Mouse (Mus musculus) gastrocnemius, postnatal 36 days (tissue): ENCODE measurements at regions not wholly inside any gene's neighbourhood (a gene's known extent, or its start where the extent isn't known, plus 50 kb on each side); places are given as distances from the start of the nearest gene placed in this dataset.

ENCODE experiments used
- DNase-seq, 2 experiments: peaks; one replicate each; pipeline ENCODE4 v3.0.0; 2022
- intact Hi-C: fragments of 180-260 bp; cut with DNase I; formaldehyde crosslinking; loops from one replicate; pipeline ENCODE4 v1.15.1; 2025

DNA sequence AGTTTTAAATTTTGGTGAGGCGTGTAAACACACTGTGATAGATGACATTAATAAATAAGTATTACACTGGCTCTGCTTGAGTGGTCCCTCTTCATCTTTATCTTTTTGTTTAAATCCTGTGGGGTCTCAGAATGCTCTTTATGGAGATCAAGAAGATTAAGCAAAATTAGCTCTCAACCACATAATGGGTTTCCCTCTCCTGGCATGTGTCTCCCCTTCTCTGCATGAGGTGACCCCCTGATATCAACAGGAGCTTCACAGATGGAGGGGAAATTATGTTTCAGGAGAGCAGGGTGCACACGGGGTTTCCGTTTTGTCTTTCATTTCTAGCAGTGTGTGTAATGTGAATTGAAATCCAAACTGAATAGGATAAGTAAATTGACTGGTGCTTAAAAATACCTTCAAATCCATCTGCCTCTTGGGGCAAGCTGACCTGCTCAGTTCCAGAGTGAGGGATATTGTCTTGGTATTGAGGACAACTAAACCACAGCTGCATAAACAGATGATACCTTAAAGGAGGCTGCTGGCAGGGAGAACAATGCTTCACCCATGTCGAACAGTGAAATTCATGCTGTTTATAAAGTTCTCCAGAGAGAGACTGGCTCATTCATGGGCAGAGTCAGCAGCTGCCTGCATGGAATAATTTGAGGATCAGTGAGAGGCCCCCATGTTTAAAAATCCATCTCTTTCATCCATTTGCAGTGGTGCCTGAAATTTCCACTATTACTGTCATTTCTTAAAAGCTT lies 518.3 kb upstream of the Nr2f1 start:
- no peak for DNase-seq
- intact Hi-C loops = no loop called here

DNA sequence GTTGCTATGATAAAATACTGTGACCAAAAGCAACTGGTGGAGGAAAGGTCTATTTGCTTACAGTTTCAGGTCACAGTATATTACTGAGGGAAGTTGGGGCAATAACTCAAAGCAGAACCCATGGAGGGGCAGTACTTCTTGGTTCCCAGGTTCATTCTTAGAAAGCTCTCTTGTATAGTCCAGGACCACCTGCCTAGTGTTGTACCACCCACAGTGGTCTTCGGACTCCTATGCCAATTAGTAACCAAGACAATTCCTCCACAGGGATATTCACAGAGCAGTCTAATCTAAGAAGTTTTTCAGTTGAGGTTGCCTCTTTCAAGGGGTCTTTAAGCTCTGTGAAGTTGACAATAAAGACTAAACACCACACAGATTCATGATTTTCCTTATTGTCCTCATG lies 517.6 kb upstream of the Nr2f1 start:
- no peak for DNase-seq
- intact Hi-C loops = no loop called here

DNA sequence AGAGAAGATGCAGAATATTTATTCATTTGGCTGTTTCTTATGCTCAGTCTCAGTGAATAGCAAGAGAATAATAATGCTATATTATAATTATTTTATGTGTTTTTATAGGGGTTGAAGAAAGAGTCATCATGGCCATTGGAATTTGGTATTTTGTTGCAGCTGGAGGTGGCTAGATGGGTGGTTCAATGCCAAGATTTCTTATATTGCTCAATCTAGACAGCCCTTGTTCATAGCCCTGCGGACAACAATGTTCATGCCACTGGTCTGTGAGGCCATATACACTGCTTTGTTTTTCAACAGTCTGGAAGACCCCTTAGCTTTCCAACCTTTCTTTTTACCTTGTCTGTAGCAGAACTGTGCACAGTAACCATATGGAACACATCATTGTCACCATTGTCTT lies 505.1 kb upstream of the Nr2f1 start:
- no peak for DNase-seq
- intact Hi-C loops = no loop called here

DNA sequence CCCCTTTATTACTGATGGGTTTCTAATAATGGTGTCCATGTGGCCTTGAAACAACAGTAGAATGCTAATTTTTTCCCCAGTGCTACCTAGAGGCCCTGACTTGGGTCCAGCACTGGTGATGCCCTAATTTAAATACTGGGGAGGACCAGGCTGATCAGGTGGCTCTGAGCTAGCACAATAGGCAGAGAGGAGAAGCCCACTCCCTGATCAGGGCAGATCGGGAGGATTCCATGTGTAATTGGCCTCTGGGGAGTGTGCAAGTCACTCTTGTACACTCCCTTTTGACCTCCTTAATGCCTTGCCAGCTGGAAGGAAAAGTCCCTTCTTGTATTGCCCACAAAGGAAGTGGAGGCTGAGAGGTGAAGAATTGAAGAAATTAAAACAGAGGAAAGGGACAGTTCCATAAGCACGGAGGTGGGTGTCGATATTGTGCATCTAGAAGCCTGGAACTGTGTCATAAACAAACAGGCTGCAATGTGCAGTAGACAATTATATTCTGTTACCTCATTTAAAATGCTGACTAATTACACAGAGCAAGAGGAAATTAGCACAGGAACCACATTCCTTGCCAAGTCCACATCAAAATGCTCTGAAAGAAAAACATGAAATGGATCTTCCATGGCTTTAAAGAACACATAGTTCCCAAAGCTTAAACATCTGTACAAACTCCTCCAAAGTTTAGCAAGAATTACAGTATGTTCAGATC lies 498.4 kb upstream of the Nr2f1 start:
- DNase-seq = no peak
- intact Hi-C loops = no loop called here

DNA sequence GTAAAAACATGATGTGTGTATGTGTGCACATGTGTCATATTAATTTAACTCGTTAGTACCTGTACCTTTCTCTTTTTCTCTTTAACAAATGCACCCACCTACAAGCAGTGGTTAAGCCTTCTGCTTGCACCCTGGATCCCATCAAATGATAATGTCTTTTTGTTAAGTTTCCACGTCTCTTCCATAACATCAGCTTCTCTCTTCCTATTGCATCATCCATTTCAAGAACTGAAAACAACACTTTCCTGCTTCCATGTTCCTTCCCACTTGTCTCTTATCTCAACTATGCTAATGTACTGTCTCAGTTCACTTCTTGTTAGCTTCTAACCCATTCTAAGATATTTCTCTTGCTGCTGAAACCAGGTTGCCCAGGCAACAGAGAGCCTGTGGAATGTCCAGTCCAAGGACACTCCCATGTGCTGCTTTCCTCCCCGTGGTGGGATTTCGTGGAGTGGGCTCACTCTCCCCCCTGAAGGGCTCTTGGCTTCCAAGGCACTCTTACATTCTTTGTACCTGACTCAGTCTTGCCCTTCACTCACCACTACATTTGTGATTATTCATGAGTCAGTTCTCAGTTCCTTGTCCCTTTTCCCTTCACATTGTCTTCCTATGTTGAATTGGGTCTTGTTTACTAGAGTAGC lies 479.8 kb upstream of the Nr2f1 start:
- intact Hi-C loops = no loop called here
- no peak for DNase-seq

DNA sequence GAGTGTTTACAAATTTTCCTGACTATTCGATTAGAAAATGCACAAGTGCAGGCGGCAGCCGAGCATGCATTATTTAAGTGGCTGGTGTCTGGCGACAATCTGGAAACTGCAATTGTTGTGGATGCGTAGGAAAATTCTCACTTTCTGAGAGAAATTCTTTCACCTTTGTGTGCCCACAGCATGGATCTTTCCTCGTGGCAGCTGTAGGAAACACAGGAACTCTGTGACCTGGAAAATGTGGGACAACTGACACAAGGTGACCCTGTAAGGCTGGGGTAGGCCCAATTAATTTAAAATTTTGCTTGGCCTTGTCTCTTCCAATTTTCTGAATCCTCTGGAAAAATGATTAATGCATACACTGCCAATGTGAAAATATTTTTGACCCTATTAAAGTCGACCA lies 478.7 kb upstream of the Nr2f1 start:
- intact Hi-C loops = no loop called here

DNA sequence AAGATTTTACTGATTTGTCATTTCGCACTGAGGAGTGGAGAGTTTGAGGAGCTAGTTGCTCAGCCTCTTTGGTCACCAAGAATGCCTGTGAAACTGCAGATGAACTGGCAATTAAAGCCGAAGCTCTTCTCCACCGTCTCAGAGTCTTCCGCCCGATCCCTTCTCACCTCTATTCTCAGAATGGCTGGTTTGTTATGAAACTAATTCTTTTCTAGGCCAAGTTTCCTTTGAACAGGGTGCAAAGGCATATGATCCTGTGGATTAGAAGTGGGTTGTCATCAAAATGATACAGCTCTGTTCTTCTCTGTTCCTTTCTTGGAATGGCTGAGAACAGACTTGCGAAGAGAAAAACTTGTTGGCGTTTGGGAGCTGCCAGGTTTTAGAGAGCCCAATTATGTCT lies 458.7 kb upstream of the Nr2f1 start:
- intact Hi-C loops = no loop called here

More for the DNA sequence above, 478.7 kb upstream of the Nr2f1 start:
- DNase-seq = no peak

DNA sequence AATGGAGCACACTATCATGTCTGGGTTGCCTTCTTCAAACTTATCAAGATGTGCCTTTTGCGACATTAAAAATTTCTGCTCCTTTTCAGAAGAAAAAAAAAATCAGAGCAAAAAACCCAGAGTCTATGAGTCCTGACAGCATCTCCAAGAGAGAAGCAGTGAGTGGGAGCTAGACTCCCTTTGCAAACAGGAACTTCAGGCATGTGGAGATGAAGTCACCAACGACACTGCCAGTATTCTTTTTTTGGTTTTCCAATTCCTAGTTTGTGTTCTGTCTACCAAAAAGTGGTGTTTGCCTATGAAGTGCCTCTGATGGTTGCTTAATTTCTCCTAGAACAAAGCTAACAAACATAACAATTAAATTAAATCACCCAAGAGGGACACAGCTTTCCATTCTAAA lies 457.2 kb upstream of the Nr2f1 start:
- intact Hi-C loops = no loop called here
- DNase-seq = no peak

More for the DNA sequence above, 458.7 kb upstream of the Nr2f1 start:
- no peak for DNase-seq

DNA sequence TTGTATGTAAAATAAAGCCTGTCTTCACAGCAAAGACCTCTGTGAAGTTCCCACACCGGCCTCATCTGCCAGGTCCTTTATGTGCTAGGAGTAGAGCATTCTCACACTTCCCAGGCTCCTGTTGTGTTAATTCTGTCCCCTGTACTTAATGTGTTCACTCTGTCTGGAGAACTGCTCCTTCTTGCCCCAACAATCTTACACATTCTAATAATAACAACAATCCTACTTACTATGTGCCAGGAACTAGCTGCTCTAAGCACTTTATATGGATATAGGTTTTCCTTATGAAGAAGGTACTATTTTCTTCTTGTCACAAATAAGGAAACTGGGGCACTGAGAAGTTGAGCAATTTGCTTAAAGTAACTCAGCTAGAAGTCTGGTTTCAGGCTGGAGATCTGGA lies 456.6 kb upstream of the Nr2f1 start:
- DNase-seq = no peak
- intact Hi-C loops = no loop called here

DNA sequence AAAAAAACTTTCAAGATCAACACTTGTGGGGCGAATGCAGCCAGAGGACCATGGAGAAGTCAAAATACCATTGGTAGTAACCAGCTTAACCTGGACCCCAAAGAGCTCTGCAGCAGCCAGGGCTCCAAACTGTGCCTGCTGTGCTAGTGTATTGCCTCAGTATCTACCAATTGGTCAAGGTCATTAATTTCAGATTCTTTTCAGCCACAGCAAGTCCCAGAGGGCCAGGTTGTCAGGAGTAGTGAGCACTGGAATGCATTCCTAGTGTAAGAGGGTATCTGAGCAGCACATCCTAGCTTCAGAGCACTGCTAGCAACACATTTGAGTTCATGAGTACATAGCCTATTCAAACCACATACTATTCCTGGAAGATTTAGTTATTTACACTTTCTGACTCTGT lies 451.3 kb upstream of the Nr2f1 start:
- intact Hi-C loops = no loop called here
- no peak for DNase-seq

DNA sequence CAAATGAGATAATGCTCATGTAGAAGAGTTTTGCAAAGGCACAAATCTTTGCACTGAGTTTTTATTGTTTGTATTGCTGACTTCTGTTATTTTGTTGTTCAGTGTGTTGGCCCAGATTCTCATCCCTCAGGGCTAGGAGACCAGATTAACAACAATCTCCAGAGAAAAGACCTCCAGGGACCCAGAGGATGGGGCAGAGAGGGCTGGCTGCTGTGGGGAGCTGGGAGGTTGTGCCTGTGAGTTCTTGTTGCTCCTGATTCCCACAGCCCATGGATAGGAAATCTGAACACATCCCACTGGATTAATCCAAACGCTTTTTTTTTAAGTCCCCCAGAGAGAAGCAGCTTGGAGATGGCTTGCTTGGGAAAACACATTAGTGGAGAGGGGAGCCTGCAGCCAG lies 445.0 kb upstream of the Nr2f1 start:
- DNase-seq = no peak

DNA sequence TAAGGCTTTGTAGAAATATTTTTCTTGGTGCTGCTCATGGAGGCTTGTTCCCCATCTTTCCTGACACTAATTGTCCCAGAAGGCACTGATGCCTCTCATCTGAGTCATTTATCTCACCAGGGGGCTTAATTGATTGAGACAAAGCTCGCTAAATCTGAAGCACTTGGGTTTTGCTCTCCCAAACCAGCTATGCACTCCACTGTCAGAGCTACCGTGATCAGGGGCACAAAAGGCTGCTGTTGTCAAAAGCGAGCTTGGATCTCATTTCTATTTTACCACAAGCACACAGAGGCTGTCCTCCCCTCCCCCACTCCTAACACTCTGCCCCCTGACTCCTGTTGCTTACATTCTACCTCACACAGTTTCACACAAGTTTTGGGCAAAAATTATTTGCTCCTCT lies 443.5 kb upstream of the Nr2f1 start:
- no peak for DNase-seq
- intact Hi-C loops = no loop called here

More for the DNA sequence above, 445.0 kb upstream of the Nr2f1 start:
- intact Hi-C loops = no loop called here

DNA sequence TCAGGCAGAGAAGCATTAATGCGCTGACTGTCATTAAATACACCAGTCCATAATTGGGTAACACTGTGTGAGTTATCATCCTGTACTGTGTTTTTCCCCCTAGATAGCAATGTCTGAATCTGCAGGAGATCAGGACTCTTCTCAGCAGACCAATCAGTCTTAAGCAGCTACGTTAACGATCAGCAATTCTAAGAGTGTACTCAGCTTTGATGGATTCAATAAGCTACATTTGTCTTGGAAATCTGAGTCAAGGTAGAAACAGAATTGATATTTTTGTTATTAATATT lies 442.8 kb upstream of the Nr2f1 start:
- no peak for DNase-seq
- intact Hi-C loops = no loop called here

DNA sequence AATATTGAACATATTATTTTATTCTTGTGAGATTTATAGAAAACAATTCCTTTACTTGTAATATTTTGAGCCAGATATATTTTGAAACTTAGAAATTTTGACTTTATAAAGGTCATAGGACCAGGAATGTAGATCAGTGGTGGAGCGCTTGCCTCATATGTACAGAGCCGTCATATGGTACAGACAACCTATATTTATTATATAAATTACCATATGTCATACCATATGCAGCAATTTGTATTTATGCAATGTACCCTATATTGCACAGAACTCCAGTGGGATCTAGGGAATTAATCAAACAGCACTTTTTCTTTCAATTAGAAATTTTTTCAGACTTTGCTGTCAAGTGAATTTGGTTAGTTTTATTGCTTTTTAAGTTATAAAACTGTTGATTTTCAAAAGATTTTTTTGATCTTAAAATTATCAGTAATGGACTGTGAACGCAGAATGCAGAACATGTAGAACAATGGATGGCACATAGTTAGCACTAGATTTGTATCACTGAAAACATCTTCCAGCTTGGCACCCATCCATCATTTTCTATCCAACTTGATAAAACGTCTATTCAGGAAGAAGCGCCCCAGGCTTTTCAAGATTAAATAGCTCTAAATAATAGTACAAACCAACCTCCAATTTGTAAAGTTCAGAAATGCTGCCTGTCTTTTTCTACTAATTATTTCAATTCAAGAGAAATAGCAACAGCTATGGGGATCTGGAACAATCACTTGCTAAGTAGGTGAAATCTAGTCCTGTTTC lies 442.3 kb upstream of the Nr2f1 start:
- intact Hi-C loops = no loop called here

DNA sequence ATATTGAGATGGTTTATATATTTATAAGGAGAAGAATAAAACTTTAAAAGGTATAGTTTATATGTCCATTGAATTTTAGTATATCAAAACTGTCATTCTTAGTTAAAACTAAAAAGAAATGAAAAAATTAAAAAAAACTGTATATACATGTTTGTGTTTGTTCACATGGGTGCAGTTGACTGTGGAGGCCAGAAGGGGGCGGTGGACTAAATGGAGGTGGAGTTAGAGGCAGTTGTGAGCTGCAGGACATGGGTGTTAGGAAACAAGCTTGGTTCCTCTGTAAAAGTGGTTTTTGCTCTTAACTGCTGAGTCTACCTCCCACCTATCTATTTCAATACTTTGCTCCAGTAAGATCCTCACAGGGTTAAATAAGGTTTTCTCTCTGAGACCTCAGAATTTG lies 440.8 kb upstream of the Nr2f1 start:
- intact Hi-C loops = no loop called here
- DNase-seq = no peak

More for the DNA sequence above, 442.3 kb upstream of the Nr2f1 start:
- no peak for DNase-seq

DNA sequence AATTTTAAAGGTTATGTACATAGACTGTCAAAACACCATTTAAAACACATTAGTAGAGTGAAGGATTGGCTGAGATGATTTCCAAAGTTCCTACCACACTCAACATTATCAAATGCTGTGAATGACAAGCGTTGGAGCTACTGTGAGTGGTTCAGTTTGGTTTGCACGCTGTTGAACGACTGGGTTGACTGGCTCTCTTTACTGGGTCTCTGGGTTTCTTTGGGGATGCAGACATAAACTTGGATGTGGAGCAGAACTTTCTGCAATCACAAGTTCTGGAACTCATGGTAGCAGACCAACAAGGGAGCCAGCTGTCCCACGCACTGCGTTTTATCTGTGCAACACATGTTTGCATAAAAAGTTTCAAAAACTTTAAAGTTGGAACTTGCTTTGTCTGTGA lies 438.9 kb upstream of the Nr2f1 start:
- intact Hi-C loops = no loop called here
- DNase-seq = no peak

DNA sequence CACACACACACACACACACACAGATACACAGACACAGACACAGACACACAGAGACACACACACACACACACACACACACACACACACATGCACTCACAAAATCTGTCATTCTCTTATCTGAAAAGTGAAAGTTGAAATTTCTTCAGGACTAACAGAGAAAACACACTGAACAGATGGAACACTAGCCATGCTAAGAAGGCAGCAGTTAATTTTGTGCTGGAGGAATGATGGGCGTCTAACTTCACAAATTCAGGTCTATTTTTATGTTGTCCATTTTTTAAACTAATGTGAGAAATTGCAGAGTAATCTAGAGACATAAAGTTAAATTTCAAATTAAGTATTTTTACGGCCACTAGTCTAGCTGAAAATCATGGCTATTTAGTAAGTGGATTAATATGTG lies 432.1 kb upstream of the Nr2f1 start:
- intact Hi-C loops = no loop called here

DNA sequence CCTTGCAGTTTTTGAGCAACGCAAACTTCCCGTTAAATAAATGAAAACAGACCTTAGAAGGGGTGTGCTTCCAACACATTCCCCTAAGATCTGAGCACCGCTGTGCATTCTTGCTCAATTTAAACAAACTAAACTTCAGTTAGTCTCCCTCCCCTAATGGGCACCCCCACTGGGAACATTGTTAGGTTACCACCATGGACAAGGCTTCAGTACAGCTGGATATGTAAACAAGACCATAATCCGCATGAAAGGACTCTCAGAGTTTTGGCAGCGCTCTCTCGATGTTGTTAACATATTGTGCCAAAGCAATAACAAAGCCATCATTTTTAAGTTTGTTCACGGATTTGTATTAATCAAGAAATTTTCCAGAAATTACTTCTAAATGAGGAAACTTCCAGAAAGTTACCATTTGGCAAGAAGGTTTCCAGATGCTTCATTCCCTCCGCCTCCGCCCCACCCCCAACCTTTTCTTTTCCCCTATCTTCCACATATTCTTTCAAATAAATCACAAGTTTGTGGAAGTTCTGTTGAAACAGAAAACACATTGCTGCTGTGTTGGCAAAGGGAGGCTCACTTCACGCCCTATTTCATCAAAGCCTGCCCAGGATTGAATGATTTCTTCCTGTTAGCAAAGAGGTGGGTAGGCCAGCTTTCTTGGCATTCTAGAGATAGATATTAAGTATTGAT lies 429.6 kb upstream of the Nr2f1 start:
- intact Hi-C loops = no loop called here
- no peak for DNase-seq

More for the DNA sequence above, 432.1 kb upstream of the Nr2f1 start:
- no peak for DNase-seq

DNA sequence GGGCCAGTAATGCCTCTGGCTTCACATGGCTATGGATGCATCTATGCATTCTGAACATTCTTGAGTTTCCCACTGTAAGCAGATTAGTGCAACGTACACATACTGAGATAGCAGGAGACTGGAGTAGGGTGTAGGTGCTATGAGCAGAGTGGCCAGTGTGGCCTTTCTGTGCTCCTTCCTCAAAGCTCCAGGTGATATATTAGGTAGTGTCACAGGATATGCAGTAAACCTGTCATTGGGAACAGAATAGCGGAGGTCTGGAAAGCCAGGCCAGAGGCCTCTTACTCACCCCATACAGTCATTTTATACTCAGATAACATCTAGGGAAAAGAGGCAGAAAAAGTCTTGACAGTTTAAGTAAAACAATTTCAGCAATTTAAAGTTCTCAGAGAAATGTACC lies 424.1 kb upstream of the Nr2f1 start:
- intact Hi-C loops = no loop called here
- no peak for DNase-seq

DNA sequence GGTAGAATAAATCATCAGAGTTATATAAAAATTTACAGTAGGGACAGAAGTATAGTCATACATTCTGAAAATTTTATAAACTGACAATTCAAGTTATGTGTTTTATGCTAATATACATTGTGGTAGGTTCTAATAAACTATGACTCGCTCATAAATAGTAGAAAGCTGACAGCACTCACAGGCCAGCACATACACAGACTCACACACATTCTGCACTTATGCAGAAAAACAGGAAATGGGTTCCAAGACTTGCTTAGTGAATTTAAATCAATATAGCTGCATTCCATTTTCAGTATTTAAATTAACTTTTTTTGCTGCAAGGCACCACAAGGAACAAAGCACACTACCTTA lies 403.3 kb upstream of the Nr2f1 start:
- intact Hi-C loops = no loop called here
- no peak for DNase-seq
